Mouse (Mus musculus) ES-E14 (cell line): ENCODE measurements around the gene Lcn12. TPM values are rescaled to one million over a fixed set of nuclear protein-coding genes. Genes with fewer than 3 reads are reported as not detected.

Source experiments
- DNase-seq: peaks from one replicate; pipeline ENCODE4 v3.0.0-alpha.2; 2013; ENCODE audit warnings: low read depth, low spot score
- H3K27ac ChIP-seq: 2 replicates; pipeline ENCODE4 v1.5.1; 2012; ENCODE audit warnings: low read depth, mild to moderate bottlenecking, low read length, moderate library complexity, mixed read lengths; ENCODE audit not compliant: poor library complexity, insufficient read depth, severe bottlenecking
- H3K36me3 ChIP-seq: 2 replicates; pipeline ENCODE4 v1.6.1; 2012; ENCODE audit warnings: mild to moderate bottlenecking, low read length, moderate library complexity, mixed read lengths; ENCODE audit not compliant: control insufficient read depth, poor library complexity, insufficient read depth, severe bottlenecking
- H3K4me1 ChIP-seq, 2 experiments: fragments of 150-350 bp in 1 of 2; sonication (generic) in 1 of 2; 2 replicates each; pipeline ENCODE4 v1.6.1; 2012; ENCODE audit warnings: low read length in 2 of 2, mild to moderate bottlenecking in 1 of 2, mixed read lengths in 1 of 2; ENCODE audit not compliant: control insufficient read depth in 2 of 2, insufficient read depth in 2 of 2, poor library complexity in 1 of 2
- H3K4me3 ChIP-seq, 2 experiments: fragments of 150-350 bp in 1 of 2; sonication (generic) in 1 of 2; 2 replicates each; pipeline ENCODE4 v1.5.1; 2012; ENCODE audit warnings: low read length in 2 of 2, low read depth in 1 of 2, mild to moderate bottlenecking in 1 of 2, mixed read lengths in 1 of 2; ENCODE audit not compliant: insufficient read depth in 1 of 2, poor library complexity in 1 of 2, severe bottlenecking in 1 of 2
- H3K9ac ChIP-seq: 2 replicates; pipeline ENCODE4 v1.6.1; 2012; ENCODE audit warnings: low read depth, mild to moderate bottlenecking, low read length, mixed read lengths; ENCODE audit not compliant: poor library complexity, insufficient read depth, severe bottlenecking
- H3K9me3 ChIP-seq: fragments of 150-350 bp; sonication (generic); 2 replicates; pipeline ENCODE4 v1.6.1; 2012; ENCODE audit warnings: low read depth, mild to moderate bottlenecking, low read length; ENCODE audit not compliant: control insufficient read depth, insufficient read depth
- CHD2 ChIP-seq: IDR thresholded peaks from 2 replicates; pipeline ENCODE4 v1.6.1; 2014; ENCODE audit warnings: mild to moderate bottlenecking, low read depth, low read length, inconsistent platforms
- HCFC1 ChIP-seq: IDR thresholded peaks from 2 replicates; pipeline ENCODE4 v1.6.1; 2012; ENCODE audit warnings: low read length, inconsistent platforms, borderline replicate concordance; ENCODE audit not compliant: insufficient read depth
- MAFK ChIP-seq: IDR thresholded peaks from 2 replicates; pipeline ENCODE4 v1.6.1; 2014; ENCODE audit warnings: mild to moderate bottlenecking, low read depth, low read length, inconsistent platforms; ENCODE audit not compliant: insufficient read depth
- ZC3H11A ChIP-seq: IDR thresholded peaks from 2 replicates; pipeline ENCODE4 v1.6.1; 2012; ENCODE audit warnings: low read depth, mild to moderate bottlenecking, inconsistent platforms, low read length, borderline replicate concordance
- ZNF384 ChIP-seq: IDR thresholded peaks from 2 replicates; pipeline ENCODE4 v1.6.1; 2012; ENCODE audit warnings: low read depth, low read length, inconsistent platforms
- in situ Hi-C, 2 experiments: fragments of 600-800 bp; cut with MboI; formaldehyde crosslinking; loops; one replicate each; pipeline ENCODE4 v1.15.1; 2025; ENCODE audit warnings: low sequenced_read_pairs in 2 of 2, inconsistent platforms in 1 of 2; ENCODE audit not compliant: unreplicated experiment in 2 of 2
- total RNA-seq: library from RNA; depleted of rRNA; stranded (reverse); fragments of 300-350 nt; gene quantifications from 2 replicates; pipeline ENCODE4 v1.2.3, GENCODE M21; 2012

The Lcn12 gene
- total RNA-seq, 1 experiment, result not detected

DNA sequence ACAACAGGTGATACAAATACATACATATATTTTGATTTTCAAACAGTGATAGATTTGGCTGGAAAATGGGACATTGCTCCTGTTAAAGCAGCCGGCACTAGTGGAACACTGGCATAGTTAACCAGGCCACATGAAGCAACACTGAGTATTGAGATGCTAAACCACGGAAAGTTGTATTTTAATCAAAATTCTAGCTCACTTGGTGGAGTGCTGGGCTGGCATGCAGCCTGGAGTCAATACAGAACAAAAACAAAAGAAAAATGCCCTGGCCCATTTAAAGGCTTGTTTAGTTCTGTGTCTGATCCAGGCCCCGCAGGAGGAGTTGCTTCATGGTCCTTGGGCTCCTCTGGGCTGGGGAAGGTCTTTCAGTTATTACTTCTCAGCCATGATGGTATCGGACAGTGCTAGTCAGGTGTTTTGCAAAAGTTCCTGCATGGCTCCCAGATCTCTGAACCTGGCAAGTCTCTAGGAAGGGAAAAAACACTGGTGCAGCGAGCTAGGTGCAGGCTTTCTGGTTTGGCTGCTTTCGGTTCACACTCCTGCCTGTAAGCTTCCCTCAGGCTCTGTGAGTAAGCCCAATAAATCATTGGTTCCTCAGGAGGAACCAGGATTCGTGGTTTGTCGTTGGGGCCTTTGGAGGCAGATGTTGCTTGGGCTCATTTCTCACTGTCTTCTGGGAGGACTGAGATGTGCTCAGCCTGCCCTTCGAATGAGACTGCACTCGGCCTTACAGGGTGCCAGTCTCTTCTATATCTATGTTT lies 14.0 kb downstream of the Lcn12 start:
- DNase-seq, result no peak
- in situ Hi-C loops, result no loop called here
- no peak for TF ChIP-seq ZC3H11A
- TF ChIP-seq HCFC1, result no peak
- TF ChIP-seq MAFK, result no peak
- no peak for TF ChIP-seq ZNF384
- TF ChIP-seq CHD2, result no peak
- H3K9ac ChIP-seq, result no peak overlapping the region
- no peak overlapping the region for H3K4me3 ChIP-seq
- H3K9me3 ChIP-seq, result no peaks in the 10 kb centered on the region
- H3K27ac ChIP-seq, result no peak overlapping the region
- no peaks in the 10 kb centered on the region for H3K36me3 ChIP-seq
- H3K4me1 ChIP-seq, result no peaks in the 10 kb centered on the region

- Histone ChIP-seq H3K9me3 (no peaks in the 10 kb centered on the region), H3K4me1 (no peaks in the 10 kb centered on the region), H3K4me3 (no peak overlapping the region), H3K27ac (no peak overlapping the region), H3K9ac (no peak overlapping the region), H3K36me3 (no peaks in the 10 kb centered on the region)
- DNase-seq, result no peak
- TF ChIP-seq ZNF384 (no peak), CHD2 (no peak), MAFK (no peak), ZC3H11A (no peak)
- in situ Hi-C loops, result no loop called here
Measured at GRCm38 (mm10) chr2:25477967-25478675, 15.6 kb downstream of the Lcn12 start.

GRCm38 (mm10) chr2:25477541-25477940 lies 16.2 kb downstream of the Lcn12 start:
- no peaks in the 10 kb centered on the region for H3K4me1 ChIP-seq
- TF ChIP-seq CHD2, result no peak
- no peak for TF ChIP-seq MAFK
- no peak for TF ChIP-seq ZNF384
- no peak for TF ChIP-seq HCFC1
- TF ChIP-seq ZC3H11A, result no peak
- no peaks in the 10 kb centered on the region for H3K36me3 ChIP-seq
- no peak for DNase-seq
- no peaks in the 10 kb centered on the region for H3K9me3 ChIP-seq
- in situ Hi-C loops, result no loop called here
- no peak overlapping the region for H3K9ac ChIP-seq
- H3K4me3 ChIP-seq, result no peak overlapping the region
- H3K27ac ChIP-seq, result no peak overlapping the region

DNA sequence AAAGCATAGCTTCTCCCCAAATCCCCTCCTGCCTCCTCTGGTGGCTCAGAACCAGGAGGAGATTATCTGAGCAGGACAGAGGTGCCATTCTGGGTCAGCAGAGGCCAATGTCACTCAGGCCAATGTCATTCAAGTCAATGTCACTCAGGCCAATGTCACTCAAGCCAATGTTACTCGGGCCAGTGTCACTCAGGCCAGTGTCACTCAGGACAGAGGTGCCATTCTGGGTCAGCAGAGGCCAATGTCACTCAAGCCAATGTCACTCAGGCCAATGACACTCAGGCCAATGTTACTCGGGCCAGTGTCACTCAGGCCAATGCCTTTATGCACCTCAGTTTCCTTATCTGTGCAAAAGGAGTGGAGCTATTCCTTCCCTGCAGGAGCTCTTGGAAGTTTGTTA lies 21.2 kb downstream of the Lcn12 start:
- Histone ChIP-seq H3K36me3 (no peaks in the 10 kb centered on the region), H3K9ac (no peak overlapping the region), H3K27ac (no peak overlapping the region), H3K4me1 (no peaks in the 10 kb centered on the region), H3K9me3 (no peaks in the 10 kb centered on the region), H3K4me3 (no peak overlapping the region)
- in situ Hi-C loops, result no loop called here
- no peak for DNase-seq
- TF ChIP-seq ZNF384 (no peak), MAFK (no peak), ZC3H11A (no peak), HCFC1 (no peak), CHD2 (no peak)

DNA sequence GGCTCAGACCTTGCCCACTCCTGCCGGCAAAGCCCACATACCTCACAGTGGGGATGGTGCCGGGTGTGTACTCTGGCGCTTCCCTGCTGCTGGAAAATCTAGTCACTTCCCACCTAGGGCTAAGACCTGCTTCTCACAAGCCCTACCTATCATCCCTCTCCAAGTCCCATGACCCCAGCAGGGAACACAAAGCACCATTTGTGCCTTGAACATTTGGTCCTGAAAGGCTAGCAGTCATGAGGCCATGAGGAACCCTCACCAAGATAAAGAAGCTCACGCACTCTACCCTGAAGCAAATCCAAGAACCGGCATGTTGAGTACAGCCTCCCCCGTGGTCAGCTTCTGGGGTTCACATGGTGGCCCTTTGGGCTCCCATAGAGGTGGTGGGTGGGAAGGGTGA lies 23.7 kb downstream of the Lcn12 start, which contains the start of gene Ptgds:
Ptgds (minus strand) TSS at position 78 of the 400 bp plus-strand sequence.
- Histone ChIP-seq H3K9me3 (no peaks in the 10 kb centered on the region), H3K27ac (no peak within 1 kb of the TSS), H3K9ac (no peak within 1 kb of the TSS), H3K4me3 (no peak within 1 kb of the TSS), H3K36me3 (no peaks in the 10 kb centered on the region), H3K4me1 (no peaks in the 10 kb centered on the region)
- in situ Hi-C loops, result no loop called here
- DNase-seq, result no peak
- TF ChIP-seq HCFC1, result no peak
- TF ChIP-seq MAFK, result no peak
- TF ChIP-seq CHD2, result no peak
- no peak for TF ChIP-seq ZNF384
- TF ChIP-seq ZC3H11A, result no peak
